Mouse (Mus musculus): ENCODE data around the gene Gm11549. TPM values are rescaled to one million over a fixed set of nuclear protein-coding genes. Genes with fewer than 3 reads are reported as not detected.

Gene Gm11549
- 0.67 and 1.2 TPM in 2 replicates for polyA plus RNA-seq (2016; fragmentation: Nextera tagmentation; extraction: Ambion mirVana)

DNA sequence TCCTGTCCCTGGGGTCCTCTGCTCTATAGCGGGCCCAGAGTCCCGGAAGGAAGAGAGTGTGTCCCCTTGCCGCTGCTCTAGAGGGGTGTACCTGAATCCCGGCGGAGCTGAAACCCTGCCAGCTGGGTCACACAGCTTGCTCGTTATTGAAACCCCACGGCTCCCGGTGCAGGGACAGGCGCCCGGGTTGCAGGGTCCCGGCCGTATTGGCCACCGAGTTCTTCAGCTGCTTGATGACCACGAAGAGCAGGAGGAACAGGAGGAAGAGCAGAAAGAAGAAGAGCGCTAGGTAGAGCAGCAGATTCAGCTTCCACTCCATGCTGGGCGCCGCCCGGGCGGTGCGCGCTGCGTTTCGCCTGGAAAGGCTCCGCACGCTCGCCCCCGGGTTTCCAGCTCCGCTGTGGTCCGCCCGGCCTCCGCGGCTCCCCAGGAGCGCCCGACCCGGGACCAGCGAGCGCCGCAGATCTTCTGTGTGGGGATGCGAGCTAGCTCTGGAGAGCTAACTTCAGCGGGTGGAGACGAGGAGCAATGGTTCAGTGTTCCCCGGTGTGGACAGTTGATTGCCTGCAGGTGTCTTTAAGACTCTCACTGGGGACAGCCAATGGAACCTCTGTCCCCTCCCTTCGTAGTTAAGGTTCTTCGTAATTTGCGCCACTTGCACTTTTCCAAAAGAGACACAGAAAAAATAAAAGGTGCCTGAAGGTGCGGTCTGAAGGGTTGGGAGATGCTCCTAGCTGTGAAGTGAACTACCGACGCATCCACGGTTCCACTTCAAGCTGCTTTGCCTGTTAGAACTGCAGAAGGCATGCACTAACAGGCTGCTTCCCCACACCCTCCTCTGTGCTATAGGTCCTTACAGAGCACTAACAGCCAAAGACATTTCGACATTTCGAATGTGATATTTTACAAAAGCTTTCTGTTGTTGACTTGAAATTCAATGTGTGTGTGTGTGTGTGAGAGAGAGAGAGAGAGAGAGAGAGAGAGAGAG lies at the start of gene Gm11549:
Gene Gm11549, minus strand, starts transcription at position 741 of the 988 bp plus-strand sequence.
- Histone ChIP-seq H3K4me1 (peaks cover 20% of the 10 kb centered on the region), H3K27me3 (ENCODE audit: low read depth, poor library complexity, severe bottlenecking) (peaks cover 52% of the 10 kb centered on the region), H3K9me3 (replicated peaks) (no peaks in the 10 kb centered on the region), H3K36me3 (no peaks in the 10 kb centered on the region), H3K4me3 (peak within 1 kb of the TSS; percentile 67), H3K27ac (replicated peaks) (peak within 1 kb of the TSS; percentile 75)
- under 1% methylated on average over 51 of the region's 51 CpGs for WGBS
- peak; percentile 54 for DNase-seq (ENCODE audit: low spot score)

DNA sequence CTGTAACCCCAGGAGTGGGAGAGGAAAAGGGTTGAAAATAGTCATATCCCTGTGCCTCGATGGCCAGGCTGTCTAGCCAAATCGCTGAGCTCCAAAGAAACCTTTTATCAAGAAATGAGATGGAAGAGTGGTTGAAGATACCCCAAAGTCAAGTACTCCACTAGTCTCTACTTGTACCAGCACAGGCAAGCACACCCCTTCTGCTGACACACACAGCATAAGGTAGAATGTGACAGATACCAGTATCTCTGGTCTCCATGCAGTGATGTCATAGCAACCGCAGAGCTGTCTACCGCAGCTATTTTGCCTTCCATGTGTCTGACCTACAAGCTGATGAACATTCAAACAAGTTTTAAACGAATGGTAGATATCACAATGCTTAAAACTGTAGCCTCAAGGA lies 48.2 kb upstream of the Gm11549 start:
- Histone ChIP-seq H3K4me3 (peak overlapping the region; percentile 96), H3K36me3 (peaks cover 57% of the 10 kb centered on the region), H3K4me1 (peaks cover 25% of the 10 kb centered on the region), H3K27ac (replicated peaks) (no peak overlapping the region), H3K27me3 (ENCODE audit: low read depth, poor library complexity, severe bottlenecking) (no peaks in the 10 kb centered on the region), H3K9me3 (replicated peaks) (no peaks in the 10 kb centered on the region)
- WGBS: 93% methylated on average over 5 of the region's 5 CpGs
- no peak for DNase-seq (ENCODE audit: low spot score)

DNA sequence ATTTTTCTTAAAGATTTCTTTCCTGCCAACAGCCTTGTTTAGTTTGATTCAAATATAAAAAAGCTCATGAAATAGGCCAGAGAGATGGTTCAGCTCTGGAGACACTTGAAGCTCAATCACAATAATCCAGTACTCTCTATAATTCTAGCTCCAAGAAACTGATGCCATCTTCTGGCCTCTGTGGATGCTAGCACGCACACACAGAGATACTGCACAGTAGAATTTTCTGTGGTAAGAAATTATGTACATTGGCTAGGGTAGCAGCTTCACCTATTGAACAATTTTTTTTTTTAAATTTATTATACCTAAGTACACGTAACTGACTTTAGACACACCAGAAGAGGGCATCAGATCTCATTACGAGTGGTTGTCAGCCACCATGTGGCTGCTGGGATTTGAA lies 42.1 kb upstream of the Gm11549 start:
- no peak overlapping the region for H3K4me3 ChIP-seq
- WGBS: 94% methylated on average over 3 of the region's 3 CpGs
- peaks cover 99% of the 10 kb centered on the region for H3K36me3 ChIP-seq
- no peaks in the 10 kb centered on the region for H3K9me3 ChIP-seq (replicated peaks)
- no peaks in the 10 kb centered on the region for H3K4me1 ChIP-seq
- no peaks in the 10 kb centered on the region for H3K27me3 ChIP-seq (ENCODE audit: low read depth, poor library complexity, severe bottlenecking)
- no peak overlapping the region for H3K27ac ChIP-seq (replicated peaks)
- no peak for DNase-seq (ENCODE audit: low spot score)

DNA sequence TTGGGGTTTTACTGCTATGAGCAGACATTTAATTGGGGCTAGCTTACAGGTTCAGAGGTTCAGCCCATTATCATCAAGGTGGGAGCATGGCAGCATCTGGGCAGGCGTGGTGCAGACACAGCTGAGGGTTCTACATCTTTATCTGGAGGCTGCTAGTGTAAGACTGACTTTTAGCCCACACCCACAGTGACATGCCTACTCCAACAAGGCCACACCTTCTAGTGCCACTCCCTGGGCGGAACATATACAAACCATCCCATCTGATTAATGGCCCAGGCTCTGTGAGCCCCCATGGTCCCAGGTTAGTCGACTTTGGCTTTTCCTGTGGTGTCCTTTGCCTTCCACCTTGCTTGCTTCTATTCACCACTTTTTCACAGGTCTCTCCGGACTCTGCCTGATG lies 38.0 kb upstream of the Gm11549 start:
- H3K4me3 ChIP-seq: no peak overlapping the region
- H3K27me3 ChIP-seq (ENCODE audit: low read depth, poor library complexity, severe bottlenecking): no peaks in the 10 kb centered on the region
- no peak overlapping the region for H3K27ac ChIP-seq (replicated peaks)
- WGBS: 87% methylated on average over 4 of the region's 4 CpGs
- H3K4me1 ChIP-seq: no peaks in the 10 kb centered on the region
- H3K36me3 ChIP-seq: peaks cover 99% of the 10 kb centered on the region
- DNase-seq (ENCODE audit: low spot score): no peak
- H3K9me3 ChIP-seq (replicated peaks): no peaks in the 10 kb centered on the region

DNA sequence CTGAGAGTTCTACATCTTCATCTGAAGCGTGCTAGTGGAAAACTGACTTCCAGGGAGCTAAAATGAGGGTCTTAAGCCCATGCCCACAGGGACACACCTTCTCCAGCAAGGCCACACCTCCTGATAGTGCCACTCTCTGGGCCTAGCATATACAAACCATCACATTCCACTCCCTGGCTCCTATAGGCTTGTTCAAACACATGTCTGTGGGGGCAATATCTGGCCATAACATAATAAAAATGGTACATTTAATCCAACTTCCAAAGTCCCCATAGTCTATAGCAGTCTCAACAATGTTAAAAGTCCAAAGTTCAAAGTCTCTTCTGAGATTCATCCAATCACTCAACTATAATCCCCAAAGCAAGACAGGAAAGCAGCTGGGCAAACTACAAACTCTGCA lies 36.0 kb upstream of the Gm11549 start:
- Histone ChIP-seq H3K27ac (replicated peaks) (no peak overlapping the region), H3K4me3 (no peak overlapping the region), H3K4me1 (peaks cover 7% of the 10 kb centered on the region), H3K9me3 (replicated peaks) (no peaks in the 10 kb centered on the region), H3K27me3 (ENCODE audit: low read depth, poor library complexity, severe bottlenecking) (no peaks in the 10 kb centered on the region), H3K36me3 (peaks cover 88% of the 10 kb centered on the region)
- no peak for DNase-seq (ENCODE audit: low spot score)
- WGBS: 88% methylated on average over 1 of the region's 1 CpGs

DNA sequence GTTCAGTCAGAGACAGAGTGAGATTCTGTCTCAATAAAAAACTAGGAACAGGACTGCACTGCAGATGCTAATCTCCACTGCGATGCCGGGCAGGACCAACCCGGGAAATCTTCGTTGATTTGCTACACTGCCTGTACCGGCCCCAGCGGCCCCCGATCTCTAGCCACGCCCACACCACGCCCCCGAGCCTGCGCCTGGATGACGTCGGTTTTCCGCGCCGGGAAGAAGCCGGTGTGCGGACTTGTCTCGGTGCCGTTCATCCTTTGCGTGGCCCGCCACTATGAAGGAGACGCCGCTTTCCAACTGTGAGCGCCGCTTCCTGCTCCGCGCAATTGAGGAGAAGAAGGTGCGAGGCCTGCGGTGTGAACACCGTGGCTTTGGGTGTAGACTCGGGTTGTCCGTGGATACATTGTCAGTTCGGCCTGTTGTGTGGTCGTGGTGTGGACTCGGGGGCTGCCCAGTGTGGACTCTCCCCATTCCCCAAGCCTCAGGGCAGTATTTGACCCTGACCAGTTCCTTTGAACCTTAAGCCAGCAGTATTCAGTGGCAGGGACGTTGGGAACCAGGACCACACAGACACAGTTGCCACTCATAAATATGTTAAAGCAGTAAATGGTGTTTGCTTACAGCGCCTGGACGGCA lies 30.9 kb upstream of the Gm11549 start, which contains the start of gene Exosc9:
Gene Exosc9, plus strand, starts transcription at position 201 of the 642 bp plus-strand sequence.
- peaks cover 39% of the 10 kb centered on the region for H3K36me3 ChIP-seq
- H3K4me1 ChIP-seq: peaks cover 21% of the 10 kb centered on the region
- peak; percentile 95 for DNase-seq (ENCODE audit: low spot score)
- peak within 1 kb of the TSS; percentile 88 for H3K27ac ChIP-seq (replicated peaks)
- H3K27me3 ChIP-seq (ENCODE audit: low read depth, poor library complexity, severe bottlenecking): no peaks in the 10 kb centered on the region
- H3K9me3 ChIP-seq (replicated peaks): no peaks in the 10 kb centered on the region
- under 1% methylated on average over 39 of the region's 39 CpGs for WGBS
- peak within 1 kb of the TSS; percentile 88 for H3K4me3 ChIP-seq

DNA sequence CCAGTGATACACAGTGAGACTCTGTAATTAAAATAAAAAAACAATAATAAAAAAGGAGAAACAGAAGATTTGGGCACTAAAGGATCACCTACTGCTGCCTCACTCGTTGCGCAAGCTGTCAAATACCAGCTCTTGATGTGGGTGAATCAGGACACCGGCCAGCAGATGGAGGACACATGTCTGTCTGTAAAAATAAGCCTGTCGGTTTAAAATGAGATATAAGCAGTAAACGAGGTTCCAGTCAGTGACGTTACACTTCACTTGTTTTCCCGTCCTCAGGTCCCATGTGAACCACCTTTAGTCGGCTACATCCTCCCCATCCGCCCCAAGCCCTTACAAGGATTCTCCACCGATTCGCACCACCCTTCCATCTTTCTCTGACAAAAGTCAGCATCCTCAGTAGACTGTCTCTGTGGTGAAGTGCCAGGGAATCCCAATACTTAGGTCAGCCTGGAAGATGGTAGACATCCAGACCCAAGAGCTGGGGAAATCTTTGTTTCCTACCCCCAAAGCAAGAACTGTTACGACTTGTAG lies 30.3 kb upstream of the Gm11549 start:
- peak overlapping the region; percentile 88 for H3K27ac ChIP-seq (replicated peaks)
- peak overlapping the region; percentile 88 for H3K4me3 ChIP-seq
- no peaks in the 10 kb centered on the region for H3K27me3 ChIP-seq (ENCODE audit: low read depth, poor library complexity, severe bottlenecking)
- peaks cover 32% of the 10 kb centered on the region for H3K36me3 ChIP-seq
- peaks cover 21% of the 10 kb centered on the region for H3K4me1 ChIP-seq
- no peak for DNase-seq (ENCODE audit: low spot score)
- H3K9me3 ChIP-seq (replicated peaks): no peaks in the 10 kb centered on the region
- 21% methylated on average over 12 of the region's 12 CpGs for WGBS

DNA sequence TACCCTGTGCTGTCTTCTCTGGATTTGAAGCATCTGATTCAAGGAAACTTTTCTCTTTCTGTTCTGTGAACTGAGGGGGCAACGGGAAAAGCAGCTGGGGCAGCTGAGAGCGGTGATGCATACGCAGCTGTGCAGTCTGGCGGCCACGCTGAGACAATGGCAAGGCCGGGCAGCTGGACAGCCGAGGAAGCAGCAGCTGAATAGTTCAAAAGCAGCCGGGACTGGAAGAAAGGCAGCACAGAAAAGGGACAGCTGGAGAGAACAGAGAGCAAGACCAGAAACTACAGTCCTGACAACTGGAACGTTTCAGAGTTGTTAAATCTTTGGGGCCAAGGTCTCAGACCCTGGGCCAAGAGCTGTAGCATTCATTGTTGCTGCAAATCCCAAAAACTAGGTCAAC lies 29.7 kb upstream of the Gm11549 start:
- peaks cover 27% of the 10 kb centered on the region for H3K36me3 ChIP-seq
- H3K27ac ChIP-seq (replicated peaks): peak overlapping the region; percentile 88
- no peaks in the 10 kb centered on the region for H3K9me3 ChIP-seq (replicated peaks)
- DNase-seq (ENCODE audit: low spot score): peak; percentile 83
- whole genome bisulfite sequencing: 12% methylated on average over 9 of the region's 9 CpGs
- peak overlapping the region; percentile 88 for H3K4me3 ChIP-seq
- no peaks in the 10 kb centered on the region for H3K27me3 ChIP-seq (ENCODE audit: low read depth, poor library complexity, severe bottlenecking)
- H3K4me1 ChIP-seq: peaks cover 21% of the 10 kb centered on the region

DNA sequence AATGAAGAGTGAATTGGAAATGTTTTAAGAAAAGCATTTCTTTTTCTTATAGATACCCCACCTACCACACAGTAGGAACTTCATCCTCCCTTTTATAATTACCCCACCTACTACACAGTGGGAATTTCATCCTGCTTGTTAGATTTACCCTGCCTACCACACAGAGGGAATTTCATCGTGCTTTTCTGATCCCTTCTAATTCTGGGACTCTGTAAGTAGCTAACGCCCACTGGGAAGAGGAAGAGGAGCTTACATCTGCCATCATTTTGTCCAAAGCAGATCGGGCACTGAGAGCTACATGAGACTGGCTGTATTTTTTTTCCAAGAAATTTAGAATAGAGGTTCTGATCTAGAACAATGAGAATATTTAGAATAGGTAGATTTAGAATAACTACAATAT lies 23.3 kb upstream of the Gm11549 start:
- 79% methylated on average over 3 of the region's 3 CpGs for WGBS
- no peak overlapping the region for H3K27ac ChIP-seq (replicated peaks)
- H3K36me3 ChIP-seq: no peaks in the 10 kb centered on the region
- H3K4me1 ChIP-seq: no peaks in the 10 kb centered on the region
- no peaks in the 10 kb centered on the region for H3K27me3 ChIP-seq (ENCODE audit: low read depth, poor library complexity, severe bottlenecking)
- H3K4me3 ChIP-seq: no peak overlapping the region
- no peaks in the 10 kb centered on the region for H3K9me3 ChIP-seq (replicated peaks)
- no peak for DNase-seq (ENCODE audit: low spot score)

DNA sequence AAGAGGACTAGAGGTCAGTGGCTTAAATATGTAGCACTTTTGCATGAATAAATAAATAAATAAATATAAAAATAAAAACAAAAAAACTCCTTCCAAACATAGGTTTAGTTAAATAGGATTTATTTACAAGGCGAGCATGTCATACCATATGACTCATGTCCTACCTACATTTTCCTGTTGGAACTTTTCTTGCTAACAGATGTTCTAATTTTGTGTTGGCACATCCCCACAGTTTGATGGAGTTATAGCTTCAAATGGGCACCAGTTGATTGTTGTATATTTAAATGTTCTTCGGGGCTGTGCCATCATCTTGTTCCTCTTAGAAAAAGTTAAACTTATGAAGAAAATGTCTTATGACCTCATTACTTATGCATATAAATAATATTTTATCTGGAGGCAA lies 19.8 kb upstream of the Gm11549 start:
- Histone ChIP-seq H3K4me3 (no peak overlapping the region), H3K9me3 (replicated peaks) (no peaks in the 10 kb centered on the region), H3K36me3 (no peaks in the 10 kb centered on the region), H3K27me3 (ENCODE audit: low read depth, poor library complexity, severe bottlenecking) (no peaks in the 10 kb centered on the region), H3K27ac (replicated peaks) (no peak overlapping the region), H3K4me1 (no peaks in the 10 kb centered on the region)
- no peak for DNase-seq (ENCODE audit: low spot score)
- WGBS: 80% methylated on average over 2 of the region's 2 CpGs

DNA sequence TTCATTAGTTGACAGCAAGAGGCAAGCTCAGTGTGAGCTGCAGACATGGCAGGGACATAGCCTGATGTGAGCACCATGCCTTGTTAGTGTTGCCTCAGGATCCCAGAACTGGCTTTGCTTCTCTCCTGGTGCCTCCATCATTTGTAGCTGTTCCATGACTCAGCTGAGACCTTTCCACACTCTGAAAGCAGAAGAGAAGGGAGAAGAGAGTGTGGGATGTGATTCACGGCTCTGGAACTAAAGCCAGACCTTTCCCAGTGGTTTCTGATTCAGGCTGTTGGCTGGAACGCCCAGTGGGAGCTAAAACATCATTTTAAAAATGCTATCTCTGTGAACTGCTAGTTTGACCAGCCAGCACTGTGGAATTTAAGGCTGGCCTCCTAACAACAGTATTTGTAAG lies 19.1 kb upstream of the Gm11549 start:
- Histone ChIP-seq H3K36me3 (no peaks in the 10 kb centered on the region), H3K27ac (replicated peaks) (no peak overlapping the region), H3K4me3 (no peak overlapping the region), H3K27me3 (ENCODE audit: low read depth, poor library complexity, severe bottlenecking) (no peaks in the 10 kb centered on the region), H3K9me3 (replicated peaks) (no peaks in the 10 kb centered on the region), H3K4me1 (no peaks in the 10 kb centered on the region)
- WGBS: 75% methylated on average over 2 of the region's 2 CpGs
- DNase-seq (ENCODE audit: low spot score): no peak

DNA sequence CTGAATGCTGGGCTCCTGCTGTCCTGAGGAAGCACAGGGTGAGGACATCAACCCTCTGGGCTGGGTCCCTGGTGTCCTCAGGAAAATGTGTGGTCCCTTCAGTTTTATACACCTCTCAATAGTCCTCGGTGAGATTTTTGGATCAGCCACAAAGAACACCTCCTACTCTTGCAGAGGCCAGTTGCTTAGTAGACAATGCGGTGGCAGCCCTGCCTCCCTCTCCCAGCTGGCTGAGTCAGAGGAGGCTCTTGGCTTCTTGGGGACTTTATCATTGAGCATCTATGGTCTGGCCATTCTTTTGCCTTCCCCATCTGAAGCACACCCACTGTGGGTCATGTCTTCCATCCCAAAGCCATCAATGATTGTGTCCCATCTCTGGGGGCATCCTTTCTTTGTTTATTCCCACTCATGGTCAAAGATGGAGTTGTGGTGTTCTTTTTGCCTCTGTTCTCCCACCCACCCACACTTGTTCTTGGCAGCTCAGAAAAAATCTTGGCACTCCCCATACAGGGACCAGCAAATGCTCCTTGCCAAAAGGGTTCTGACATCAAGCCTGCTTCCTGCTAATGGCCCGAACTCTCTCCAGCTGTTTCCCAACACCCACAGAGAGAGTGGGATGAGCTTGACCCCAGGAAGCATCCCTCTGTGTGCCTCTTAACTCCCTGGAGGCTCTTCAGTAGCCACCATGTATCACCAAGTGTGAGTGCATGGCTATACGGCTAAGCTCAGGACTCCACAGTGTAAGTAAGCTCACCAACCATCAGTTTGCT lies 16.3 kb upstream of the Gm11549 start:
- H3K9me3 ChIP-seq (replicated peaks): no peaks in the 10 kb centered on the region
- no peak overlapping the region for H3K4me3 ChIP-seq
- no peak overlapping the region for H3K27ac ChIP-seq (replicated peaks)
- H3K36me3 ChIP-seq: no peaks in the 10 kb centered on the region
- no peak for DNase-seq (ENCODE audit: low spot score)
- 77% methylated on average over 4 of the region's 4 CpGs for WGBS
- H3K27me3 ChIP-seq (ENCODE audit: low read depth, poor library complexity, severe bottlenecking): no peaks in the 10 kb centered on the region
- peaks cover 6% of the 10 kb centered on the region for H3K4me1 ChIP-seq

All from midbrain, embryonic 10.5 days (tissue).